Mouse (Mus musculus): Measurements from ENCODE around the gene Adamtsl3. TPM values are rescaled to one million over a fixed set of nuclear protein-coding genes. Genes with fewer than 3 reads are reported as not detected.

The Adamtsl3 gene
- polyA plus RNA-seq, 1 experiment from 2014 or later = 1.4 TPM

DNA sequence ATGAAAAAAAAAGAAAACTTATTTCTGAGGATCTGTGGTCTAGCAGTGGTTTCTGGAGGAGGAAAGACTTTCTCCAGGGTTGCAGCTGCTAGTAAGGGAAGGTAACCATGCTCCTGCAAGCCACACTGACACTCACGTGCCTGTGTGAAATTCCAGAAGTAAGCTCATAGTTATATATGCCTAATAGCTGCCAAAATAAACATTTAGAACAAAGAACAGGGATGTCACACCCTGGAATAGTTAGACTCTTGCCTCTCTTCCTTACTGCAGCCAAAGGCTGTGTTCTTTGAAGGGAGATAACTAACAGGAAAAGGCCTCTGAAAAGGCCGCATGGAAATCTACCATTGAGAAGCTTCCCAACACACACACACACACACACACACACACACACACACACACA lies 96.1 kb downstream of the Adamtsl3 start:
- DNase-seq (ENCODE audit: low spot score) (no peak), ATAC-seq (ENCODE audit: insufficient number of reproducible peaks, low FRiP score, low TSS enrichment, low read depth) (no peak)
- Histone ChIP-seq H3K27me3 (ENCODE audit: control insufficient read depth, insufficient read depth, low read length) (no peaks in the 10 kb centered on the region), H3K4me2 (ENCODE audit: low read depth, severe bottlenecking) (no peak overlapping the region), H3K4me3 (ENCODE audit: low read depth, low read length) (no peak overlapping the region), H3K27ac (replicated peaks; ENCODE audit: low read depth, low read length) (no peak overlapping the region), H3K9me3 (ENCODE audit: control insufficient read depth, low read length) (no peaks in the 10 kb centered on the region), H3K9ac (ENCODE audit: low read length) (no peak overlapping the region), H3K36me3 (ENCODE audit: control insufficient read depth, insufficient read depth, low read length) (no peaks in the 10 kb centered on the region), H3K4me1 (ENCODE audit: control insufficient read depth, insufficient read depth, low read length) (no peaks in the 10 kb centered on the region)
- WGBS = 63% methylated on average over 2 of the region's 2 CpGs

DNA sequence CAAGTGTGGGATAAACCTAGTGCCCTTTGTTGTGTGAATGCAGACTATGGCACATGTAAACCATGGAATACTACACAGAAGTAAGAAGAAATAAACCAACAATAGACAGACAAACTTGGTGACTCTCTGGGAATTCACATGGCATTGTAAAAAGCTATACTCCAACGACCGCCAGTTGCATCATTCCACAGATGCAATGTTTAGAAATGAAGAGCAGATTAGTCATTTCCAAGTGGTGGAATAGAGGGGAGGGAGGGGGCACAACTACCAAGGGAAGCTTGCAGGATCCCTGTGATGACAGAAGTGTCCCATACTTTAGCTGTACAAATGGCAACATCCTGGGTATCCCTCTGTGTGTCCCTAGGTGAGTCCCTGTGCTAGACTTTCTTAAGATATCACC lies 97.7 kb downstream of the Adamtsl3 start:
- Histone ChIP-seq H3K27ac (replicated peaks; ENCODE audit: low read depth, low read length) (no peak overlapping the region), H3K4me3 (ENCODE audit: low read depth, low read length) (no peak overlapping the region), H3K27me3 (ENCODE audit: control insufficient read depth, insufficient read depth, low read length) (no peaks in the 10 kb centered on the region), H3K9me3 (ENCODE audit: control insufficient read depth, low read length) (no peaks in the 10 kb centered on the region), H3K4me2 (ENCODE audit: low read depth, severe bottlenecking) (no peak overlapping the region), H3K9ac (ENCODE audit: low read length) (no peak overlapping the region), H3K36me3 (ENCODE audit: control insufficient read depth, insufficient read depth, low read length) (no peaks in the 10 kb centered on the region), H3K4me1 (ENCODE audit: control insufficient read depth, insufficient read depth, low read length) (no peaks in the 10 kb centered on the region)
- ATAC-seq (ENCODE audit: insufficient number of reproducible peaks, low FRiP score, low TSS enrichment, low read depth) (no peak), DNase-seq (ENCODE audit: low spot score) (no peak)
- WGBS = 87% methylated on average over 2 of the region's 2 CpGs

DNA sequence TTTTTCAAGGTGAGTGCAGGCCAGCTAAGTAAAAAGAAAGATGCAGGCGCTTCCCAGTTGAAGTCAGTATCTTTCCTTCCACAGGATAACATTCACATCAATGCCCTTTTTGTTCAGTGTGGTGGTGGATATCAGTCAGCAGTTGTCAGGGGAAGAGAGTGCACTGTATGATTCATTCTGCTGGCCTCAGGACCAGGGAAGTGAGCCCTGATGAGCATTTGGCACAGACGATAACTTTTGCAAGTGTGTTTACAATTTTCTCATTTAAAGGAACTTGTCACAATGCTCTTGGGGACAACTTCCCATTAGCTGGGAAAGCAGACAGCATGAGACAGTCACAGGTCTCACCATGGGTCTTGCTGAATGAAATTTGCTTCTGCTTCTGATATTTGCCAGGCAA lies 122.9 kb downstream of the Adamtsl3 start:
- H3K27me3 ChIP-seq (ENCODE audit: control insufficient read depth, insufficient read depth, low read length) = no peaks in the 10 kb centered on the region
- no peak for DNase-seq (ENCODE audit: low spot score)

DNA sequence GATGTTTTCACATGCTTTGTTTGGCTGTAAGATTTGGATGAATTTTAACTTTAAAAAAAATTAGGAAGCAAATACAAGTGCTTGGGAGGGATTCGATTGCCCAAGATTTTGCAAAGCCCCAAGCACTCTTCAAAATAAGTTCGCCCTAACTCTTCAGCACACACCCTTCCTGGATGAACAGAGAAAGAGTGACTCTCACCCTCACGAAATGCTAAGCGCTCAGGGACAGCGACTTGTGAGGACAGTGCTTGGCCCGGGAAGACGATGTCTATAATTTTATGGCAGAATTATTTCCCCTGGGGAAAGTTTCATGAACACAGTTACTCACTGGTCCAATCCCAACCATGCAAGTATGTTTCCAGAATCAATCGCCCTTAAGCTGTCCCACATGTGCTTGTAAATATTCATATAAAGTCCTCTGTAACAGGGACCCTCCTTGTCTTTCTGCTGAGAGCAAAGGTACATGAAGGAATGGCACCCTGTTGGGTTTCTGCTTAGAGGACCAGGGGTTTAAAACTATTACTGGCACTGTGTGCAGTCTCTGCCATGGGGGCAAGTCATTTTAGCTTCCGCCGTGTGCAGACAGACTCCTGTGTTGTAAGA lies 127.5 kb downstream of the Adamtsl3 start:
- ATAC-seq (ENCODE audit: insufficient number of reproducible peaks, low FRiP score, low TSS enrichment, low read depth) (no peak), DNase-seq (ENCODE audit: low spot score) (no peak)
- H3K36me3 ChIP-seq (ENCODE audit: control insufficient read depth, insufficient read depth, low read length) = no peaks in the 10 kb centered on the region
- WGBS = 82% methylated on average over 10 of the region's 10 CpGs
- no peak overlapping the region for H3K4me2 ChIP-seq (ENCODE audit: low read depth, severe bottlenecking)
- H3K27ac ChIP-seq (replicated peaks; ENCODE audit: low read depth, low read length) = no peak overlapping the region
- no peaks in the 10 kb centered on the region for H3K27me3 ChIP-seq (ENCODE audit: control insufficient read depth, insufficient read depth, low read length)
- H3K4me3 ChIP-seq (ENCODE audit: low read depth, low read length) = no peak overlapping the region
- no peaks in the 10 kb centered on the region for H3K9me3 ChIP-seq (ENCODE audit: control insufficient read depth, low read length)
- H3K9ac ChIP-seq (ENCODE audit: low read length) = no peak overlapping the region
- H3K4me1 ChIP-seq (ENCODE audit: control insufficient read depth, insufficient read depth, low read length) = no peaks in the 10 kb centered on the region

More for the DNA sequence above, 122.9 kb downstream of the Adamtsl3 start:
- H3K4me1 ChIP-seq (ENCODE audit: control insufficient read depth, insufficient read depth, low read length) = no peaks in the 10 kb centered on the region
- WGBS = 77% methylated on average over 2 of the region's 2 CpGs
- no peak overlapping the region for H3K4me2 ChIP-seq (ENCODE audit: low read depth, severe bottlenecking)
- ATAC-seq (ENCODE audit: insufficient number of reproducible peaks, low FRiP score, low TSS enrichment, low read depth) = no peak
- H3K9ac ChIP-seq (ENCODE audit: low read length) = no peak overlapping the region
- H3K36me3 ChIP-seq (ENCODE audit: control insufficient read depth, insufficient read depth, low read length) = no peaks in the 10 kb centered on the region
- no peaks in the 10 kb centered on the region for H3K9me3 ChIP-seq (ENCODE audit: control insufficient read depth, low read length)
- no peak overlapping the region for H3K4me3 ChIP-seq (ENCODE audit: low read depth, low read length)
- no peak overlapping the region for H3K27ac ChIP-seq (replicated peaks; ENCODE audit: low read depth, low read length)

DNA sequence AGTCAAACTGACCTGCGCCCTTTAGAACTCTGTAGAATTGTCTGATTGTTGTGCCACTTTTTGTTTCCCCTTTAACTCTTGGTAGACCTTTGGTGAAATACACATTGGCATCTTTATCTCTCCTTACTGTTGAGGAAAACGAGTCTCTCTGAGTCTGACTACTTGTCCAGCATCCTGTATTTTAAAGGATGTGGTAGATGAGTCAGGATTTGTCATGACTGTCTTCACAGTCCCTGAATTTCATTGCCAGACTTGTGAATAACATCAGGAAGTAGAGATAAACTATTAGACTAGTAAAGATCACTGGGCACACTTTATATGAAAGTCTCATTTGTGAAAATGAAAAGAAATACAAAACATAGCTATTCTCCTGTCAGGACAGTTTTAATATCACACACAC lies 128.9 kb downstream of the Adamtsl3 start:
- no peak overlapping the region for H3K4me3 ChIP-seq (ENCODE audit: low read depth, low read length)
- ATAC-seq (ENCODE audit: insufficient number of reproducible peaks, low FRiP score, low TSS enrichment, low read depth) = no peak

DNA sequence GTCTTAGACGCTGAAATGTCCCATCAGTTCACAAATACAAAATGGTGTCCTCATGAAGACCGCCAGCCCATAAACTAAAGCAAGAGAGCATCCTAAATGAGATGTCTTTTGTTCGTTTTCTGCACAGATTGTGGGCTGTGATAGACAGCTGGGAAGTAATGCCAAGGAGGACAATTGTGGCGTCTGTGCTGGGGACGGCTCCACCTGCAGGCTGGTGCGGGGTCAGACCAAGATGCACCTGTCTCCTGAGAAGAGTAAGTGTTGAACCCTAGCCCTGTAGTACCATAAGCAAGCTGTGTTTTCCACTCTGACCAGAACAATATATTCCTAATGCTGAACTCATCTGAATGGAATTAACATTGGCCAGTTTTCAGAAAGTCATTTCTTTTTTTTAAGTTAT lies 129.9 kb downstream of the Adamtsl3 start:
- ATAC-seq (ENCODE audit: insufficient number of reproducible peaks, low FRiP score, low TSS enrichment, low read depth) = no peak
- H3K4me1 ChIP-seq (ENCODE audit: control insufficient read depth, insufficient read depth, low read length) = no peaks in the 10 kb centered on the region

More for the DNA sequence above, 128.9 kb downstream of the Adamtsl3 start:
- Histone ChIP-seq H3K9me3 (ENCODE audit: control insufficient read depth, low read length) (no peaks in the 10 kb centered on the region), H3K27me3 (ENCODE audit: control insufficient read depth, insufficient read depth, low read length) (no peaks in the 10 kb centered on the region), H3K4me1 (ENCODE audit: control insufficient read depth, insufficient read depth, low read length) (no peaks in the 10 kb centered on the region), H3K36me3 (ENCODE audit: control insufficient read depth, insufficient read depth, low read length) (no peaks in the 10 kb centered on the region), H3K9ac (ENCODE audit: low read length) (no peak overlapping the region), H3K4me2 (ENCODE audit: low read depth, severe bottlenecking) (no peak overlapping the region), H3K27ac (replicated peaks; ENCODE audit: low read depth, low read length) (no peak overlapping the region)
- 90% methylated on average over 2 of the region's 2 CpGs for WGBS
- no peak for DNase-seq (ENCODE audit: low spot score)

DNA sequence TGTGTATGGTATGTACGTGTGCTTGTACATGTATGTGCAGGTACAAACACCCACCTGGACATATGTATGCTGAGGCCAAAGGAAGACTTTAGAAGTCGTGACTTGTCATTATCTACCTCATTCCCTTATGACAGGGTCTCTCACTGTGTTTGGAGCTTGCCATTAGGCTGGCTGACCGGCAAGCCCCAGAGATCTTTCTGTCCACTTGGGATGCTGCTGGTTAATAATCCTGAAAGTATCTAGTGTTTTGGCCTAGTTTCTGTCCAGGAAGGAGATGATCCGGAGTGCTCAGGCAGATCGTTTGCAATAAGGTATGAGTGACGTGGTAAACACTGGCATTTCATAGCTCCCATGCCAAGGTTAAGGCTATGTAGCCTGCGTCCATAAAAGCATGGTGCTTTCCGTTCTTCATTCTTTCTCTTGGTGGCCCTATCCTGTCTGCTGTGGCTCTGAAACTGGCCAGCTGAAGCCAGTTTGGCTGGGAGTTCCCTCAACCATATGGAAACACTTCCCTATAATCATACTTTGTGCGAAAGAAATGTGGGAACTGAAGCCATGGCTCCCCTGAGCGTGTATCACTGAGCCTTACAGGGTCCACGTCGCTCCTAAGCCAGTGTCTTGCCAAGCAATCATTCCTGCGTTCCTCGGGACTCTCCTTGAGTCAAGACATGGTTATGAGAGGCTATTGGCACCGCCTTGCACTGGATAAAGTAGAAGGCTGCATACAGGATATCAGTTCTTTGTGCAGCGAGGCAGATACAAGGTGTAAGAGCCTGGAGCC lies 141.1 kb downstream of the Adamtsl3 start:
- Histone ChIP-seq H3K4me3 (ENCODE audit: low read depth, low read length) (no peak overlapping the region), H3K9ac (ENCODE audit: low read length) (no peak overlapping the region), H3K4me2 (ENCODE audit: low read depth, severe bottlenecking) (no peak overlapping the region), H3K27ac (replicated peaks; ENCODE audit: low read depth, low read length) (no peak overlapping the region), H3K36me3 (ENCODE audit: control insufficient read depth, insufficient read depth, low read length) (no peaks in the 10 kb centered on the region), H3K27me3 (ENCODE audit: control insufficient read depth, insufficient read depth, low read length) (no peaks in the 10 kb centered on the region), H3K9me3 (ENCODE audit: control insufficient read depth, low read length) (no peaks in the 10 kb centered on the region), H3K4me1 (ENCODE audit: control insufficient read depth, insufficient read depth, low read length) (no peaks in the 10 kb centered on the region)
- 85% methylated on average over 16 of the region's 16 CpGs for WGBS
- DNase-seq (ENCODE audit: low spot score) = no peak
- no peak for ATAC-seq (ENCODE audit: insufficient number of reproducible peaks, low FRiP score, low TSS enrichment, low read depth)

More for the DNA sequence above, 129.9 kb downstream of the Adamtsl3 start:
- DNase-seq (ENCODE audit: low spot score) = no peak
- WGBS = 63% methylated on average over 6 of the region's 6 CpGs
- no peaks in the 10 kb centered on the region for H3K27me3 ChIP-seq (ENCODE audit: control insufficient read depth, insufficient read depth, low read length)
- no peaks in the 10 kb centered on the region for H3K36me3 ChIP-seq (ENCODE audit: control insufficient read depth, insufficient read depth, low read length)
- no peak overlapping the region for H3K9ac ChIP-seq (ENCODE audit: low read length)
- no peaks in the 10 kb centered on the region for H3K9me3 ChIP-seq (ENCODE audit: control insufficient read depth, low read length)
- no peak overlapping the region for H3K4me3 ChIP-seq (ENCODE audit: low read depth, low read length)
- H3K4me2 ChIP-seq (ENCODE audit: low read depth, severe bottlenecking) = no peak overlapping the region
- H3K27ac ChIP-seq (replicated peaks; ENCODE audit: low read depth, low read length) = no peak overlapping the region

DNA sequence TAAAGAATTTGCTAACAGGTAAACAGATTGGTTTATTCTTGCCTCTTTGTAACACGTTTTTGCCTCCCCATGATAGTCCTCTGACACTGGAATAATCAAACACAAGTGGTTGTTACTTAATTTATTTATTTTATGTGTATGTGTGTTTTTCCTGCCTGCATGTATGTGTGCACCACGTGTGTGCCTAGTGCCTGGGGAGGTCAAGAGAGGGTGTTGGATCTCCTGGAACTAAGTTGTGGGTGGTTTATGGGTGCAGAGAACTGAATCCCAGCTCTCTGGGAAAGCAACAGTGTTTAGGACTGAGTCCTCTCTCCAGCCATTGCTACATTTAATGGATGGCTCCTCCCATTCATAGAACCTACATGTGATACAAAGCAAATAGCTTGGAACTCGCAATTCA lies 143.0 kb downstream of the Adamtsl3 start:
- H3K4me1 ChIP-seq (ENCODE audit: control insufficient read depth, insufficient read depth, low read length) = no peaks in the 10 kb centered on the region
- DNase-seq (ENCODE audit: low spot score) = no peak
- H3K4me3 ChIP-seq (ENCODE audit: low read depth, low read length) = no peak overlapping the region
- no peak for ATAC-seq (ENCODE audit: insufficient number of reproducible peaks, low FRiP score, low TSS enrichment, low read depth)
- H3K27ac ChIP-seq (replicated peaks; ENCODE audit: low read depth, low read length) = no peak overlapping the region
- H3K27me3 ChIP-seq (ENCODE audit: control insufficient read depth, insufficient read depth, low read length) = no peaks in the 10 kb centered on the region
- no peaks in the 10 kb centered on the region for H3K9me3 ChIP-seq (ENCODE audit: control insufficient read depth, low read length)
- H3K4me2 ChIP-seq (ENCODE audit: low read depth, severe bottlenecking) = no peak overlapping the region
- no peak overlapping the region for H3K9ac ChIP-seq (ENCODE audit: low read length)
- no peaks in the 10 kb centered on the region for H3K36me3 ChIP-seq (ENCODE audit: control insufficient read depth, insufficient read depth, low read length)
- 80% methylated on average over 3 of the region's 3 CpGs for WGBS

All from limb, embryonic 11.5 days (tissue).